In genomic region chr3:98089702-98090101, GRCm38 (mm10) we compare ENCODE assay signal across 13 mouse cellular contexts.
DNase-seq lines count a peak whose midpoint lies in the region; ATAC-seq and TF ChIP-seq lines count a peak whose summit lies in the region.
"Had no signal": no experiment of that assay in that cellular context is flagged by ENCODE, and none has a peak within 500 bp of the region (broad histone marks: within the 10 kb centered on the region; RNA-seq: fewer than 3 reads in every experiment).

No protein-coding gene starts in this region.

- TF ChIP-seq CTCF in forebrain, postnatal 0 days (IDR thresholded peaks at IDR 0.05; ENCODE audit: low read depth) = no peak
- no peak for TF ChIP-seq CTCF in hindbrain, postnatal 0 days (IDR thresholded peaks at IDR 0.05; ENCODE audit: low read depth)

- WGBS in forebrain, postnatal 0 days = 58% methylated on average over 5 of the region's 5 CpGs
- WGBS in forebrain, embryonic 15.5 days = 67% methylated on average over 5 of the region's 5 CpGs
- 77% methylated on average over 5 of the region's 5 CpGs for WGBS in kidney, embryonic 14.5 days
- WGBS in hindbrain, postnatal 0 days = 48% methylated on average over 5 of the region's 5 CpGs

- H3K27me3 ChIP-seq in forebrain, postnatal 0 days (ENCODE audit: insufficient read depth, low read length) = no peaks in the 10 kb centered on the region
- H3K27me3 ChIP-seq in forebrain, embryonic 15.5 days = no peaks in the 10 kb centered on the region
- no peaks in the 10 kb centered on the region for H3K27me3 ChIP-seq in kidney, embryonic 14.5 days (ENCODE audit: control insufficient read depth, insufficient read depth, low read length)
- no peaks in the 10 kb centered on the region for H3K27me3 ChIP-seq in hindbrain, postnatal 0 days (ENCODE audit: insufficient read depth, low read length)

- H3K9ac ChIP-seq in forebrain, postnatal 0 days = no peak overlapping the region
- no peak overlapping the region for H3K9ac ChIP-seq in forebrain, embryonic 15.5 days (replicated peaks)
- H3K9ac ChIP-seq in kidney, embryonic 14.5 days (ENCODE audit: low read depth, low read length) = no peak overlapping the region
- H3K9ac ChIP-seq in hindbrain, postnatal 0 days (replicated peaks; ENCODE audit: low read length) = no peak overlapping the region
- H3K9ac ChIP-seq: lung, embryonic 14.5 days had no signal

- peak; percentile 53 for ATAC-seq in forebrain, postnatal 0 days
- no peak; the same call in 1 of the 2 replicates for ATAC-seq in forebrain, embryonic 15.5 days (replicated peaks)
- ATAC-seq in kidney, embryonic 14.5 days (ENCODE audit: low FRiP score, low TSS enrichment) = no peak
- ATAC-seq in hindbrain, postnatal 0 days = peak; percentile 75
- ATAC-seq: CD4-positive, CD25-positive, alpha-beta regulatory T cell, adult 4 months; inflammation-experienced regulatory T-cells, adult 6 months had no signal

- no peak overlapping the region for H3K4me2 ChIP-seq in forebrain, postnatal 0 days (ENCODE audit: low read depth)
- no peak overlapping the region for H3K4me2 ChIP-seq in forebrain, embryonic 15.5 days (replicated peaks)
- H3K4me2 ChIP-seq in kidney, embryonic 14.5 days (replicated peaks; ENCODE audit: low read depth, low read length) = no peak overlapping the region
- no peak overlapping the region for H3K4me2 ChIP-seq in hindbrain, postnatal 0 days (ENCODE audit: low read depth, low read length)
- H3K4me2 ChIP-seq: lung, embryonic 14.5 days had no signal

- H3K4me1 ChIP-seq in forebrain, postnatal 0 days (ENCODE audit: insufficient read depth) = no peaks in the 10 kb centered on the region
- peaks cover 29% of the 10 kb centered on the region for H3K4me1 ChIP-seq in forebrain, embryonic 15.5 days
- peaks cover 36% of the 10 kb centered on the region; the same call in 1 of the 2 replicates for H3K4me1 ChIP-seq in kidney, embryonic 14.5 days (ENCODE audit: control insufficient read depth, insufficient read depth, low read length)
- H3K4me1 ChIP-seq in hindbrain, postnatal 0 days (ENCODE audit: insufficient read depth, low read length) = peaks cover 5% of the 10 kb centered on the region

- no peaks in the 10 kb centered on the region for H3K36me3 ChIP-seq in forebrain, postnatal 0 days (ENCODE audit: insufficient read depth)
- H3K36me3 ChIP-seq in forebrain, embryonic 15.5 days = no peaks in the 10 kb centered on the region
- peaks cover 27% of the 10 kb centered on the region for H3K36me3 ChIP-seq in kidney, embryonic 14.5 days (ENCODE audit: control insufficient read depth, insufficient read depth, low read length)
- H3K36me3 ChIP-seq in hindbrain, postnatal 0 days (ENCODE audit: insufficient read depth, low read length) = no peaks in the 10 kb centered on the region

- no peaks in the 10 kb centered on the region for H3K9me3 ChIP-seq in forebrain, postnatal 0 days (ENCODE audit: low read length)
- H3K9me3 ChIP-seq in forebrain, embryonic 15.5 days = no peaks in the 10 kb centered on the region
- no peaks in the 10 kb centered on the region for H3K9me3 ChIP-seq in kidney, embryonic 14.5 days (ENCODE audit: control insufficient read depth, low read length)
- no peaks in the 10 kb centered on the region for H3K9me3 ChIP-seq in hindbrain, postnatal 0 days (ENCODE audit: low read length)

- no peak overlapping the region for H3K4me3 ChIP-seq in forebrain, postnatal 0 days (ENCODE audit: low read depth, low read length)
- H3K4me3 ChIP-seq in forebrain, embryonic 15.5 days = no peak overlapping the region
- no peak overlapping the region for H3K4me3 ChIP-seq in kidney, embryonic 14.5 days (ENCODE audit: low read length)
- H3K4me3 ChIP-seq in hindbrain, postnatal 0 days (ENCODE audit: low read length) = no peak overlapping the region

- H3K27ac ChIP-seq in forebrain, postnatal 0 days (ENCODE audit: low read depth, low read length) = no peak overlapping the region
- H3K27ac ChIP-seq in forebrain, embryonic 15.5 days (replicated peaks) = no peak overlapping the region
- no peak overlapping the region for H3K27ac ChIP-seq in kidney, embryonic 14.5 days (ENCODE audit: low read depth, low read length)
- peak overlapping the region; percentile 36; the same call in 1 of the 2 replicates for H3K27ac ChIP-seq in hindbrain, postnatal 0 days

- DNase-seq in forebrain, postnatal 0 days = peak; percentile 35
- peak; percentile 21 for DNase-seq in kidney, postnatal 10 days
- peak; percentile 38 for DNase-seq in NIH3T3 (ENCODE audit: low read depth)
- DNase-seq in hindbrain, postnatal 0 days (ENCODE audit: low spot score) = peak; percentile 72
- no peak for DNase-seq in cerebellum, adult 8-10 months
- DNase-seq in spleen, postnatal 14 days (ENCODE audit: low spot score in 2 of 2) = no peak
- DNase-seq: cerebellum, adult 18-20 months; lung, embryonic 14.5 days; midbrain, embryonic 14.5 days had no signal

Comparison
In these comparisons a context has a peak if more than half of its experiments do, and no peak if none do; other contexts are left out.
1. ATAC-seq: peak in forebrain, postnatal 0 days (single experiment) and hindbrain, postnatal 0 days (single experiment); none in forebrain, embryonic 15.5 days (single experiment) and kidney, embryonic 14.5 days (single experiment).
2. DNase-seq: peak in forebrain, postnatal 0 days (single experiment), kidney, postnatal 10 days (single experiment), NIH3T3 (single experiment) and hindbrain, postnatal 0 days (single experiment); none in cerebellum, adult 8-10 months (single experiment) and spleen, postnatal 14 days (0 of 2).